Comparison of ENCODE assay signal across 8 mouse cellular contexts in the genomic region with DNA sequence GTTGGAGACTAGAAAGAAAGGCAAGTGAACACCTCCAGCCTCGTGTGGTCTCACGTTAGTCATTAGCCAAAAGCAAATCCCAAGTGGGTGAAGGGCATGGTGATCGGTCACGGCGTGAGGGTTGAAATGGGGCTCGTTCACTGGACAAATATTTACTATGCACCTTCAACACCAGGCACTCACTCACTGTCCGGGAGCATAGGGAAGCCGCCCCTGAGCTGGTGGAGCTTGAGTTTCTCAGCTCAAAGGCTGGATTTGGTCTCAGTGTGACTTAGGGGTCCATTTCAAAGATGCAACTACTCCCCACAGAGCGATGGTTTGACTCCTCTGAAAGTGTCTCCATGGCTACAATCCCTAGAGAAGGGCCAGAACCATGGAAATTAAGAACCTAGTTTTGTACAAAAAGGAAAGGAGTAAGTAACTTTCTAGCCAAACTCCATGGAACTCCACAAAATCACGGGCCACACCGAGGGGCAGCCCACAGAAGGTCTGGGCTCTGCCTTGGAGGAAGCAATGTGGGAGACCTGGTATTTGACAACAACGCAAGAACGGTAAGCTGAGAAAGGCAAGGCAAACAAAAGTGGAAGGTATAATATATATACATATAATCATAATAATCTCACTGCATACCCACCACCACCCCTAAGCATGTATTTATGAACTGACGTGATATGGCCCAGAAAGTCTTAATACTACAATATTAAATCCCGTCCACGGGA.
A peak's percentile ranks its signal among the peaks of the same experiment; 100 is the strongest.
DNase-seq lines count a peak whose midpoint lies in the region; ATAC-seq and TF ChIP-seq lines count a peak whose summit lies in the region.

No protein-coding gene starts in this region.

- no peaks in the 10 kb centered on the region for H3K36me3 ChIP-seq in embryonic facial prominence, embryonic 10.5 days (replicated peaks)
- H3K36me3 ChIP-seq in intestine, embryonic 15.5 days, result no peaks in the 10 kb centered on the region
- H3K36me3 ChIP-seq in liver, embryonic 12.5 days, result no peaks in the 10 kb centered on the region
- H3K36me3 ChIP-seq in stomach, embryonic 14.5 days (ENCODE audit: control insufficient read depth, insufficient read depth, low read length), result no peaks in the 10 kb centered on the region

- H3K27ac ChIP-seq in cerebellum, adult 2 months (ENCODE audit: insufficient read depth, low read length), result no peak overlapping the region
- H3K27ac ChIP-seq in embryonic facial prominence, embryonic 10.5 days (replicated peaks), result peak overlapping the region; percentile 74
- 0 out of 2 replicates have a peak overlapping the region, but pooled peaks have one; percentile 2 for H3K27ac ChIP-seq in intestine, embryonic 15.5 days
- H3K27ac ChIP-seq in liver, embryonic 12.5 days, result no peak overlapping the region
- H3K27ac ChIP-seq in stomach, embryonic 14.5 days (ENCODE audit: low read length), result peak overlapping the region; percentile 81; the same call in 1 of the 2 replicates

- TF ChIP-seq POLR2A in cerebellum, adult 2 months (IDR thresholded peaks at IDR 0.05; ENCODE audit: borderline replicate concordance, insufficient read depth, low read length), result no peak

- no peaks in the 10 kb centered on the region for H3K27me3 ChIP-seq in cerebellum, adult 2 months (ENCODE audit: control insufficient read depth, insufficient read depth, low read length)
- peaks cover 16% of the 10 kb centered on the region for H3K27me3 ChIP-seq in embryonic facial prominence, embryonic 10.5 days (replicated peaks; ENCODE audit: low read depth, poor library complexity, severe bottlenecking)
- no peaks in the 10 kb centered on the region for H3K27me3 ChIP-seq in intestine, embryonic 15.5 days (replicated peaks)
- H3K27me3 ChIP-seq in liver, embryonic 12.5 days (replicated peaks), result peaks cover 67% of the 10 kb centered on the region
- H3K27me3 ChIP-seq in stomach, embryonic 14.5 days (ENCODE audit: control insufficient read depth, insufficient read depth, low read length), result no peaks in the 10 kb centered on the region

- no peak overlapping the region for H3K9ac ChIP-seq in intestine, embryonic 15.5 days
- H3K9ac ChIP-seq in liver, embryonic 12.5 days, result no peak overlapping the region
- no peak overlapping the region; the same call in 1 of the 2 replicates for H3K9ac ChIP-seq in stomach, embryonic 14.5 days (replicated peaks; ENCODE audit: low read depth, low read length)

- no peak overlapping the region for H3K4me3 ChIP-seq in cerebellum, adult 2 months (replicated peaks; ENCODE audit: insufficient read depth, low read depth, low read length)
- H3K4me3 ChIP-seq in embryonic facial prominence, embryonic 10.5 days, result peak overlapping the region; percentile 45
- peak overlapping the region; percentile 29; the same call in 1 of the 2 replicates for H3K4me3 ChIP-seq in intestine, embryonic 15.5 days (replicated peaks)
- H3K4me3 ChIP-seq in liver, embryonic 12.5 days, result no peak overlapping the region
- H3K4me3 ChIP-seq in stomach, embryonic 14.5 days (ENCODE audit: low read depth, low read length), result 0 out of 2 replicates have a peak overlapping the region, but pooled peaks have one; percentile 12

- DNase-seq in cerebellum, adult 2 months, result peak; percentile 21 to 29
- no peak for DNase-seq in cerebellum, adult 9-10 months
- DNase-seq in embryonic facial prominence, embryonic 10.5 days (ENCODE audit: low spot score), result peak; percentile 44
- DNase-seq in layer of hippocampus, adult 9-10 months (ENCODE audit: low spot score), result no peak

- ATAC-seq in intestine, embryonic 15.5 days, result peak; percentile 72
- peak; percentile 37; the same call in 1 of the 2 replicates for ATAC-seq in liver, embryonic 12.5 days
- ATAC-seq in stomach, embryonic 14.5 days (ENCODE audit: insufficient number of reproducible peaks, insufficient read depth, low FRiP score, low read depth), result peak; percentile 80
- no peak for ATAC-seq in erythroid progenitor cell, adult 5-6 weeks (replicated peaks; ENCODE audit: low FRiP score, poor library complexity, severe bottlenecking)

- H3K4me1 ChIP-seq in cerebellum, adult 2 months (ENCODE audit: control insufficient read depth, insufficient read depth, low read length), result peaks cover 7% of the 10 kb centered on the region
- H3K4me1 ChIP-seq in embryonic facial prominence, embryonic 10.5 days, result peaks cover 30% of the 10 kb centered on the region
- H3K4me1 ChIP-seq in intestine, embryonic 15.5 days (replicated peaks), result 0 out of 2 replicates have a peak, but pooled peaks cover 6% of the 10 kb centered on the region
- H3K4me1 ChIP-seq in liver, embryonic 12.5 days, result 0 out of 2 replicates have a peak, but pooled peaks cover 3% of the 10 kb centered on the region
- peaks cover 2% of the 10 kb centered on the region; the same call in 1 of the 2 replicates for H3K4me1 ChIP-seq in stomach, embryonic 14.5 days (ENCODE audit: control insufficient read depth, insufficient read depth, low read length)

- WGBS in cerebellum, adult 2 months, result 46% methylated on average over 16 of the region's 16 CpGs
- WGBS in embryonic facial prominence, embryonic 10.5 days, result 11% methylated on average over 16 of the region's 16 CpGs
- 18% methylated on average over 16 of the region's 16 CpGs for WGBS in intestine, embryonic 15.5 days
- 29% methylated on average over 16 of the region's 16 CpGs for WGBS in liver, embryonic 12.5 days (ENCODE audit: insufficient replicate concordance)
- 13% methylated on average over 16 of the region's 16 CpGs for WGBS in stomach, embryonic 14.5 days

- H3K9me3 ChIP-seq in embryonic facial prominence, embryonic 10.5 days, result no peaks in the 10 kb centered on the region
- H3K9me3 ChIP-seq in intestine, embryonic 15.5 days, result no peaks in the 10 kb centered on the region
- no peaks in the 10 kb centered on the region for H3K9me3 ChIP-seq in liver, embryonic 12.5 days (replicated peaks)
- H3K9me3 ChIP-seq in stomach, embryonic 14.5 days (ENCODE audit: control insufficient read depth, low read depth, low read length), result no peaks in the 10 kb centered on the region

- H3K4me2 ChIP-seq in intestine, embryonic 15.5 days (replicated peaks), result peak overlapping the region; percentile 63
- peak overlapping the region; percentile 53 for H3K4me2 ChIP-seq in liver, embryonic 12.5 days
- peak overlapping the region; percentile 39 for H3K4me2 ChIP-seq in stomach, embryonic 14.5 days (replicated peaks; ENCODE audit: low read depth, low read length)

- TF ChIP-seq CTCF in cerebellum, adult 2 months (IDR thresholded peaks at IDR 0.05; ENCODE audit: borderline replicate concordance, insufficient read depth, low read depth, low read length), result no peak

Comparison
In these comparisons a context has a peak if more than half of its experiments do, and no peak if none do; other contexts are left out.
1. DNase-seq: peak in cerebellum, adult 2 months (2 of 2) and embryonic facial prominence, embryonic 10.5 days (single experiment); none in cerebellum, adult 9-10 months (single experiment) and layer of hippocampus, adult 9-10 months (single experiment).
2. H3K27ac ChIP-seq: peak in embryonic facial prominence, embryonic 10.5 days (single experiment), intestine, embryonic 15.5 days (single experiment) and stomach, embryonic 14.5 days (single experiment); none in cerebellum, adult 2 months (single experiment) and liver, embryonic 12.5 days (single experiment).
3. H3K4me3 ChIP-seq: peak in embryonic facial prominence, embryonic 10.5 days (single experiment), intestine, embryonic 15.5 days (single experiment) and stomach, embryonic 14.5 days (single experiment); none in cerebellum, adult 2 months (single experiment) and liver, embryonic 12.5 days (single experiment).
4. Peak in every context shown above with its lines, with median percentiles within 50 percentile points of each other: H3K4me2 ChIP-seq.